Mouse (Mus musculus) brain, embryonic 14.5 days (tissue): ENCODE results near the gene Bmpr1b.

Experiments used
- CTCF ChIP-seq: fragments of 200-500 bp; IDR thresholded peaks from 2 replicates; pipeline ENCODE4 v1.5.1; 2012; ENCODE audit warnings: inconsistent platforms, mild to moderate bottlenecking, moderate library complexity, borderline replicate concordance; ENCODE audit not compliant: insufficient read depth, insufficient read length; ENCODE audit errors: extremely low read depth
- POLR2A ChIP-seq: fragments of 200-500 bp; IDR thresholded peaks from 2 replicates; pipeline ENCODE4 v1.6.1; 2012; ENCODE audit warnings: mild to moderate bottlenecking, inconsistent platforms, borderline replicate concordance; ENCODE audit not compliant: poor library complexity, insufficient read depth, insufficient read length, severe bottlenecking; ENCODE audit errors: extremely low read depth

DNA sequence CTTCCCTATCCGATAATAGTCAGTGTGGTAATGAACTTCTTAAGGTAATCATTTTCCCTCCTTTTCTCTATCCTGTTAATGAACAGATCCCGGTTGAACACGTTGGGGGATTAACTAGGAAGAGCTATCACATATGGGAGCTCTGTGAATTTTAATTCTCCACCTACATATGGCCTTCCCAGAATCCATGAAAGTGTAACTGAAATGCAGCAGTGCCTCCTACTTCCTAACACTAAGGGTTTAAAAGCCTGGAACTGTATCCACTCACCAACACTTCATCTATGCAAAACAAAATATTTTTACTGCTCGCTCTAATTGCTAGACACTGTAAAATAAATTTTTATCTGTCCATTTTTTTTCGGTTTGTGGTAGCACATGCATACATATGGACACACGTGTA lies 63.0 kb downstream of the Bmpr1b start:
- TF ChIP-seq CTCF (no peak), POLR2A (no peak)
